Mouse (Mus musculus): ENCODE data around the gene 6030408B16Rik.

6030408B16Rik gene

GRCm38 (mm10) chr15:101293025-101293621 is at the start of gene 6030408B16Rik:
TSS of gene 6030408B16Rik (plus strand) at chr15:101293212.
- Histone ChIP-seq H3K27me3 (ENCODE audit: insufficient read depth, low read length) (peaks cover 3% of the 10 kb centered on the region), H3K4me1 (replicated peaks; ENCODE audit: low read depth, low read length) (peaks cover 47% of the 10 kb centered on the region), H3K36me3 (ENCODE audit: insufficient read depth, low read length) (peaks cover 45% of the 10 kb centered on the region), H3K9me3 (ENCODE audit: low read length) (no peaks in the 10 kb centered on the region), H3K4me3 (replicated peaks; ENCODE audit: low read length) (peak within 1 kb of the TSS; percentile 37)
- TF ChIP-seq NANOG (IDR thresholded peaks at IDR 0.05; ENCODE audit: borderline replicate concordance, low read length) (no peak), POU5F1 (IDR thresholded peaks at IDR 0.05; ENCODE audit: borderline replicate concordance, low read length) (no peak), CTCF (conservative IDR thresholded peaks at IDR 0.05; ENCODE audit: low read length) (no peak)

- TF ChIP-seq CTCF (conservative IDR thresholded peaks at IDR 0.05; ENCODE audit: low read length) (no peak), NANOG (IDR thresholded peaks at IDR 0.05; ENCODE audit: borderline replicate concordance, low read length) (no peak), POU5F1 (IDR thresholded peaks at IDR 0.05; ENCODE audit: borderline replicate concordance, low read length) (no peak)
- H3K4me3 ChIP-seq (replicated peaks; ENCODE audit: low read length): no peak overlapping the region
- no peaks in the 10 kb centered on the region for H3K27me3 ChIP-seq (ENCODE audit: insufficient read depth, low read length)
- peaks cover 59% of the 10 kb centered on the region for H3K4me1 ChIP-seq (replicated peaks; ENCODE audit: low read depth, low read length)
- no peaks in the 10 kb centered on the region for H3K36me3 ChIP-seq (ENCODE audit: insufficient read depth, low read length)
- H3K9me3 ChIP-seq (ENCODE audit: low read length): no peaks in the 10 kb centered on the region
Measured at GRCm38 (mm10) chr15:101244012-101244411, 49.0 kb upstream of the 6030408B16Rik start.

- Histone ChIP-seq H3K9me3 (ENCODE audit: low read length) (no peaks in the 10 kb centered on the region), H3K27me3 (ENCODE audit: insufficient read depth, low read length) (no peaks in the 10 kb centered on the region), H3K4me3 (replicated peaks; ENCODE audit: low read length) (peak overlapping the region; percentile 73), H3K4me1 (replicated peaks; ENCODE audit: low read depth, low read length) (peaks cover 51% of the 10 kb centered on the region), H3K36me3 (ENCODE audit: insufficient read depth, low read length) (no peaks in the 10 kb centered on the region)
- TF ChIP-seq POU5F1 (IDR thresholded peaks at IDR 0.05; ENCODE audit: borderline replicate concordance, low read length): no peak
- no peak for TF ChIP-seq CTCF (conservative IDR thresholded peaks at IDR 0.05; ENCODE audit: low read length)
- no peak for TF ChIP-seq NANOG (IDR thresholded peaks at IDR 0.05; ENCODE audit: borderline replicate concordance, low read length)
Measured at GRCm38 (mm10) chr15:101246231-101247154, 46.5 kb upstream of the 6030408B16Rik start.

GRCm38 (mm10) chr15:101247155-101247498 is 45.9 kb upstream of the 6030408B16Rik start:
- no peaks in the 10 kb centered on the region for H3K27me3 ChIP-seq (ENCODE audit: insufficient read depth, low read length)
- no peaks in the 10 kb centered on the region for H3K36me3 ChIP-seq (ENCODE audit: insufficient read depth, low read length)
- TF ChIP-seq POU5F1 (IDR thresholded peaks at IDR 0.05; ENCODE audit: borderline replicate concordance, low read length): no peak
- no peak for TF ChIP-seq NANOG (IDR thresholded peaks at IDR 0.05; ENCODE audit: borderline replicate concordance, low read length)
- TF ChIP-seq CTCF (conservative IDR thresholded peaks at IDR 0.05; ENCODE audit: low read length): no peak
- H3K9me3 ChIP-seq (ENCODE audit: low read length): no peaks in the 10 kb centered on the region
- H3K4me1 ChIP-seq (replicated peaks; ENCODE audit: low read depth, low read length): peaks cover 45% of the 10 kb centered on the region
- H3K4me3 ChIP-seq (replicated peaks; ENCODE audit: low read length): 0 out of 2 replicates have a peak overlapping the region, but pooled peaks have one; percentile 73

- Histone ChIP-seq H3K36me3 (ENCODE audit: insufficient read depth, low read length) (no peaks in the 10 kb centered on the region), H3K27me3 (ENCODE audit: insufficient read depth, low read length) (no peaks in the 10 kb centered on the region), H3K4me3 (replicated peaks; ENCODE audit: low read length) (no peak overlapping the region), H3K9me3 (ENCODE audit: low read length) (no peaks in the 10 kb centered on the region), H3K4me1 (replicated peaks; ENCODE audit: low read depth, low read length) (peaks cover 45% of the 10 kb centered on the region)
- TF ChIP-seq POU5F1 (IDR thresholded peaks at IDR 0.05; ENCODE audit: borderline replicate concordance, low read length): no peak
- no peak for TF ChIP-seq CTCF (conservative IDR thresholded peaks at IDR 0.05; ENCODE audit: low read length)
- TF ChIP-seq NANOG (IDR thresholded peaks at IDR 0.05; ENCODE audit: borderline replicate concordance, low read length): no peak
Measured at GRCm38 (mm10) chr15:101248029-101248710, 44.8 kb upstream of the 6030408B16Rik start.

- H3K36me3 ChIP-seq (ENCODE audit: insufficient read depth, low read length): no peaks in the 10 kb centered on the region
- H3K27me3 ChIP-seq (ENCODE audit: insufficient read depth, low read length): no peaks in the 10 kb centered on the region
- no peaks in the 10 kb centered on the region for H3K9me3 ChIP-seq (ENCODE audit: low read length)
- TF ChIP-seq CTCF (conservative IDR thresholded peaks at IDR 0.05; ENCODE audit: low read length): no peak
- TF ChIP-seq NANOG (IDR thresholded peaks at IDR 0.05; ENCODE audit: borderline replicate concordance, low read length): no peak
- no peak for TF ChIP-seq POU5F1 (IDR thresholded peaks at IDR 0.05; ENCODE audit: borderline replicate concordance, low read length)
- H3K4me1 ChIP-seq (replicated peaks; ENCODE audit: low read depth, low read length): peaks cover 59% of the 10 kb centered on the region
- H3K4me3 ChIP-seq (replicated peaks; ENCODE audit: low read length): no peak overlapping the region
Measured at GRCm38 (mm10) chr15:101250220-101250800, 42.7 kb upstream of the 6030408B16Rik start.

GRCm38 (mm10) chr15:101251930-101252329 is 41.1 kb upstream of the 6030408B16Rik start:
- TF ChIP-seq CTCF (conservative IDR thresholded peaks at IDR 0.05; ENCODE audit: low read length) (no peak), NANOG (IDR thresholded peaks at IDR 0.05; ENCODE audit: borderline replicate concordance, low read length) (no peak), POU5F1 (IDR thresholded peaks at IDR 0.05; ENCODE audit: borderline replicate concordance, low read length) (no peak)
- no peaks in the 10 kb centered on the region for H3K27me3 ChIP-seq (ENCODE audit: insufficient read depth, low read length)
- H3K4me3 ChIP-seq (replicated peaks; ENCODE audit: low read length): no peak overlapping the region
- no peaks in the 10 kb centered on the region for H3K36me3 ChIP-seq (ENCODE audit: insufficient read depth, low read length)
- peaks cover 64% of the 10 kb centered on the region for H3K4me1 ChIP-seq (replicated peaks; ENCODE audit: low read depth, low read length)
- no peaks in the 10 kb centered on the region for H3K9me3 ChIP-seq (ENCODE audit: low read length)

GRCm38 (mm10) chr15:101252614-101253013 is 40.4 kb upstream of the 6030408B16Rik start:
- no peaks in the 10 kb centered on the region for H3K27me3 ChIP-seq (ENCODE audit: insufficient read depth, low read length)
- H3K36me3 ChIP-seq (ENCODE audit: insufficient read depth, low read length): no peaks in the 10 kb centered on the region
- peaks cover 65% of the 10 kb centered on the region for H3K4me1 ChIP-seq (replicated peaks; ENCODE audit: low read depth, low read length)
- TF ChIP-seq CTCF (conservative IDR thresholded peaks at IDR 0.05; ENCODE audit: low read length) (no peak), NANOG (IDR thresholded peaks at IDR 0.05; ENCODE audit: borderline replicate concordance, low read length) (no peak), POU5F1 (IDR thresholded peaks at IDR 0.05; ENCODE audit: borderline replicate concordance, low read length) (no peak)
- no peaks in the 10 kb centered on the region for H3K9me3 ChIP-seq (ENCODE audit: low read length)
- no peak overlapping the region for H3K4me3 ChIP-seq (replicated peaks; ENCODE audit: low read length)

Measured in E14TG2a.4 (cell line).